Mouse (Mus musculus) forebrain, embryonic 15.5 days (tissue): Measurements from ENCODE around the gene Sema3d. TPM values are rescaled to one million over a fixed set of nuclear protein-coding genes. Genes with fewer than 3 reads are reported as not detected.

Experiments
- ATAC-seq: fragments of 200-750 bp; cut with Nextera tagmentation; replicated peaks from 2 replicates; pipeline ENCODE4 v1.8.0; 2017; ENCODE audit warnings: mild to moderate bottlenecking, moderate TSS enrichment, moderate library complexity
- H3K27ac ChIP-seq: fragments of 300-500 bp; sonication (generic); replicated peaks from 2 replicates; pipeline ENCODE4 v1.5.1; 2015; ENCODE audit warnings: mild to moderate bottlenecking, inconsistent platforms
- H3K27me3 ChIP-seq: fragments of 300-500 bp; sonication (generic); 2 replicates; pipeline ENCODE4 v1.6.1; 2015; ENCODE audit warnings: inconsistent platforms
- H3K36me3 ChIP-seq: fragments of 300-500 bp; sonication (generic); 2 replicates; pipeline ENCODE4 v1.6.1; 2015; ENCODE audit warnings: mild to moderate bottlenecking, inconsistent platforms
- H3K4me1 ChIP-seq: fragments of 300-500 bp; sonication (generic); 2 replicates; pipeline ENCODE4 v1.6.1; 2015; ENCODE audit warnings: inconsistent platforms
- H3K4me2 ChIP-seq: fragments of 300-500 bp; sonication (generic); replicated peaks from 2 replicates; pipeline ENCODE4 v1.6.1; 2015; ENCODE audit warnings: mild to moderate bottlenecking, inconsistent platforms
- H3K4me3 ChIP-seq: fragments of 300-500 bp; sonication (generic); 2 replicates; pipeline ENCODE4 v1.5.1; 2015; ENCODE audit warnings: mild to moderate bottlenecking, inconsistent platforms
- H3K9ac ChIP-seq: fragments of 300-500 bp; sonication (generic); replicated peaks from 2 replicates; pipeline ENCODE4 v1.6.1; 2015; ENCODE audit warnings: mild to moderate bottlenecking, inconsistent platforms
- H3K9me3 ChIP-seq: fragments of 300-500 bp; sonication (generic); 2 replicates; pipeline ENCODE4 v1.6.1; 2016; ENCODE audit warnings: inconsistent platforms
- WGBS: fragments of 180-500 bp; shearing (Covaris S2); methylation state at CpG from one replicate; pipeline ENCODE4 v1.1.7; 2015; ENCODE audit warnings: mixed read lengths; 5-methylcytosine and 5-hydroxymethylcytosine counted together
- polyA plus RNA-seq: library from polyadenylated mRNA; unstranded; fragments of >200 nt; fragmentation: Nextera tagmentation; extraction: Ambion mirVana; gene quantifications from 2 replicates; pipeline ENCODE4 v1.2.1, GENCODE M21; 2015

Gene Sema3d
- polyA plus RNA-seq, 1 experiment from 2014 or later = 1.3 TPM

DNA sequence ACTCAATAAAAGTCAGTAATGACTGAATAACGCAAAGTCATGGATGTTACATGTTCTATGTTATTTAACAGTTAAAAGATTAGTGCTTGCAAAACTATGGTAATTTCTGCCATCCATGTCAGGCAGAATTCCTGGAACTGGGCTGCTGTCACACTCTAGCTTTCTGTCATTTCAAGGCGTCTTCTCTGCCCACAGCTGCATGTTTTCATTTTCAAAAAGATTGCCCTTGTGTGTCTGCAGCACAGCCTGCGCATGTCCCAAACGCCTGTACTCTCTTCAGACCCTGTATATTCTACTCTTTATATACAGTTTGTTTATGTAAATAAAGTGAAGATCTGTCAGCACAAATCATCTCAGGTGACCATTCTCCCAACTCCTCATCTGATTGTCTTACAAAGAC is 132.1 kb downstream of the Sema3d start:
- no peak for ATAC-seq
- Histone ChIP-seq H3K4me2 (no peak overlapping the region), H3K4me1 (no peaks in the 10 kb centered on the region), H3K27ac (no peak overlapping the region), H3K27me3 (no peaks in the 10 kb centered on the region), H3K9me3 (no peaks in the 10 kb centered on the region), H3K4me3 (no peak overlapping the region), H3K9ac (no peak overlapping the region), H3K36me3 (no peaks in the 10 kb centered on the region)
- whole genome bisulfite sequencing = 89% methylated on average over 4 of the region's 4 CpGs

GRCm38 (mm10) chr5:12525235-12525767 is 142.1 kb downstream of the Sema3d start:
- H3K9me3 ChIP-seq = no peaks in the 10 kb centered on the region
- WGBS = 1% methylated on average over 4 of the region's 4 CpGs
- ATAC-seq = no peak

GRCm38 (mm10) chr5:12528596-12528995 is 145.4 kb downstream of the Sema3d start:
- no peaks in the 10 kb centered on the region for H3K36me3 ChIP-seq
- H3K4me1 ChIP-seq = 0 out of 2 replicates have a peak, but pooled peaks cover 5% of the 10 kb centered on the region
- H3K27me3 ChIP-seq = no peaks in the 10 kb centered on the region
- WGBS = 93% methylated on average over 2 of the region's 2 CpGs
- H3K9ac ChIP-seq = no peak overlapping the region
- no peak overlapping the region for H3K4me2 ChIP-seq
- no peak for ATAC-seq
- H3K4me3 ChIP-seq = no peak overlapping the region
- no peak overlapping the region for H3K27ac ChIP-seq
- no peaks in the 10 kb centered on the region for H3K9me3 ChIP-seq

More at GRCm38 (mm10) chr5:12525235-12525767, 142.1 kb downstream of the Sema3d start:
- Histone ChIP-seq H3K27me3 (no peaks in the 10 kb centered on the region), H3K9ac (no peak overlapping the region), H3K4me3 (no peak overlapping the region), H3K27ac (no peak overlapping the region), H3K4me1 (0 out of 2 replicates have a peak, but pooled peaks cover 5% of the 10 kb centered on the region), H3K36me3 (no peaks in the 10 kb centered on the region), H3K4me2 (no peak overlapping the region)

DNA sequence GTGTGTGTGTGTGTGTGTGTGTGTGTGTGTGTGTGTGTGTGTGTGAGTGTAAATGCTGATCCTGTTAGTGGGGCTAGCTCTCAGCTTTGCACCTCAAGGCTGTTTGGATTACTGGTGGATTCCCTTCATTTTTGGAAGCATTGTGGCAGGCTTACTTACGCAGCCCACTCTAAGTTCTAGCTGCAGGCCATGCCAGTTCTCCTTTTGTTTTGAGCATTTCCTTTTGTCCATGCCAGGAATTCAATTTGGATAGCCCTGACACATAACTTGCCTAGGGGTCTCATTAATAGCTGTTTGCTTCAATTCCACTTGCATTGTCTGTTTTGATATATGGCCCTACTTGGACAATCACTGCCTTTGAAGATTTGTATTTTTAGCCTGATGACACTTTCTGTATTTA is 146.6 kb downstream of the Sema3d start:
- H3K4me2 ChIP-seq = no peak overlapping the region
- no peak overlapping the region for H3K4me3 ChIP-seq
- H3K27me3 ChIP-seq = no peaks in the 10 kb centered on the region
- 0 out of 2 replicates have a peak, but pooled peaks cover 5% of the 10 kb centered on the region for H3K4me1 ChIP-seq
- peak; percentile 69 for ATAC-seq
- 5% methylated on average over 1 of the region's 1 CpGs for WGBS
- H3K36me3 ChIP-seq = no peaks in the 10 kb centered on the region
- H3K27ac ChIP-seq = no peak overlapping the region
- H3K9me3 ChIP-seq = no peaks in the 10 kb centered on the region
- H3K9ac ChIP-seq = no peak overlapping the region

DNA sequence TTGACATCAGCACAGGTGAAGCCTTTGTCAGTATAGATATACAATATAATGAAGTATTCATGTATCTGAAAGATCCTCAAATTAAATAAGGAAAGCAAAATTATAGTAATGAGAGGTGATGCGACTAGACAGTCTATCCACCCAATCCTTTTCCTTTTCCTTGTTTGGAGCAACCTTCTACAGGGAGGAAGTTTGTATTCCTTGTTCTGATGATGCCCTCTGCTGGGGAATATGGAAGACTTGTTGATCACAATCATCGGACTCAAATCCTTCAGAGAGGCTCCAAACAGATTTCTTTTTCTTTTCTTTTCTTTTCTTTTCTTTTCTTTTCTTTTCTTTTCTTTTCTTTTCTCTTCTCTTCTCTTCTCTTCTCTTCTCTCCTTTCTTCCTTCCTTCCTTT is 158.1 kb downstream of the Sema3d start:
- Histone ChIP-seq H3K27me3 (no peaks in the 10 kb centered on the region), H3K4me1 (no peaks in the 10 kb centered on the region), H3K4me3 (no peak overlapping the region), H3K9ac (no peak overlapping the region), H3K4me2 (no peak overlapping the region), H3K27ac (no peak overlapping the region), H3K9me3 (no peaks in the 10 kb centered on the region), H3K36me3 (no peaks in the 10 kb centered on the region)
- 21% methylated on average over 2 of the region's 2 CpGs for WGBS
- peak; percentile 80 for ATAC-seq

- no peak overlapping the region for H3K4me2 ChIP-seq
- no peak overlapping the region for H3K9ac ChIP-seq
- H3K36me3 ChIP-seq = no peaks in the 10 kb centered on the region
- no peaks in the 10 kb centered on the region for H3K4me1 ChIP-seq
- H3K27ac ChIP-seq = no peak overlapping the region
- 78% methylated on average over 8 of the region's 8 CpGs for WGBS
- no peak overlapping the region for H3K4me3 ChIP-seq
- no peaks in the 10 kb centered on the region for H3K9me3 ChIP-seq
- ATAC-seq = 0 out of 2 replicates have a peak, but pooled peaks have one; percentile 57
- H3K27me3 ChIP-seq = no peaks in the 10 kb centered on the region
These were observed 166.0 kb downstream of the Sema3d start for GRCm38 (mm10) chr5:12549046-12549669.

DNA sequence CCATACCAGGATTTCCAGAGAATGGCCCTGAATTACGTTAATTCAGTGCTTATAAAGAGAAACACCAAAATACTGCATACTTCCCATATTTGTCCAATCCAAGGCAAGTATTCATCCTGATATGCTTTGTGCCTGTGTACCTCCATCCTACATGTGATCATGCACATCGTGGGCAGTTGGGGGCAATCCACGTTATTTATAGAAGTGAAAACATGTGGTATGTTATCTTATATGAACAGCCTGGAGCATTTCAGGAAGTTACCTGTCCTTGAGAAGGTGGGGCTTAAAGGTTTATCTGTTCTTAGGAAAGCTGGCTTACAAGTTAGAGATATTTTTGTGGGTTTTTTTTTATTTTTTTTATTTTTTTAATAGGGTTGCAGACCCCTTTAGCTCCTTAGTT is 172.2 kb downstream of the Sema3d start:
- H3K27me3 ChIP-seq = no peaks in the 10 kb centered on the region
- WGBS = 88% methylated on average over 3 of the region's 3 CpGs
- H3K27ac ChIP-seq = no peak overlapping the region
- H3K9me3 ChIP-seq = no peaks in the 10 kb centered on the region
- H3K36me3 ChIP-seq = no peaks in the 10 kb centered on the region
- H3K4me3 ChIP-seq = no peak overlapping the region
- H3K9ac ChIP-seq = no peak overlapping the region
- H3K4me2 ChIP-seq = no peak overlapping the region
- no peaks in the 10 kb centered on the region for H3K4me1 ChIP-seq
- ATAC-seq = no peak

DNA sequence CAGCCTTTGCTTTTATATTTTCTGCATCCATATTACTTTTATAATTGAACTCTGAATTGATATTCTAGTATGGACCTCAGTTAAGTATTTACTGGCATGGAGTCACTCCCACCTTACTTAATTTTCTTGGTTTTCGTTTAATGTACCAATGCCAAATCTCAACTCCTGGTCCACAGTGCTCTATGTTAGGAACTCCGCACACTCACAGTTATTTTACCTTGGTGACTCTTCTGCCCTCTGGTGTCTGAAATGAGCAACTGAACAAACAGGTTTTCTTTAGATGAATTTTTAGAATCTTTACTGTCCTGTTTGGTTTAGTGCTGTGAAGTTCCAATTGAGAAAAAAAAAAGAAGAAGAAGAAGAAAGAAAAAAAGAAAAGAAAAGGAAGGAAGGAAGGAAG is 174.7 kb downstream of the Sema3d start:
- Histone ChIP-seq H3K27ac (no peak overlapping the region), H3K27me3 (no peaks in the 10 kb centered on the region), H3K4me2 (no peak overlapping the region), H3K4me1 (no peaks in the 10 kb centered on the region), H3K9ac (no peak overlapping the region), H3K36me3 (no peaks in the 10 kb centered on the region), H3K4me3 (no peak overlapping the region), H3K9me3 (no peaks in the 10 kb centered on the region)
- ATAC-seq = 0 out of 2 replicates have a peak, but pooled peaks have one; percentile 41
- WGBS = 50% methylated on average over 2 of the region's 2 CpGs

DNA sequence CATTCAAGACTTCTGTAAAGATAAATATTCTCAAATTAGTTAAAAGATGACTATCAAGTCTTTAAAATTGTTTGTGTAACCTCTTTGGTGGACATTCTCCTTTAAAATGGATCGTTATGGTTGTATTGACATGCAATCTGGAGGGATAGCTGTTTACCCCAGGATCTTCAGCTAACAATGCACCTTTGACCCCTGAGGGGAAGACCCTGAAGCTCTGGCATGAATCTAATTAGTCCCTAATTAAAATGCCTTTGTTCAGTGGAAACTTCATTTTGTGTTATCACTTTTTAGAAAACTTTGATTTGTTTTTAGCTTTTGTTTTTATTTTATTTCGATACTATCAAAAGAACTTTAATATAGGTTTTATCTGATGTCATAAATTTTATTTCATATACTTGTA is 178.6 kb downstream of the Sema3d start:
- no peak overlapping the region for H3K4me2 ChIP-seq
- no peak overlapping the region for H3K4me3 ChIP-seq
- no peaks in the 10 kb centered on the region for H3K4me1 ChIP-seq
- no peaks in the 10 kb centered on the region for H3K36me3 ChIP-seq
- H3K9me3 ChIP-seq = no peaks in the 10 kb centered on the region
- no peak overlapping the region for H3K27ac ChIP-seq
- no peak overlapping the region for H3K9ac ChIP-seq
- H3K27me3 ChIP-seq = no peaks in the 10 kb centered on the region
- no peak for ATAC-seq
- 2% methylated on average over 2 of the region's 2 CpGs for WGBS

DNA sequence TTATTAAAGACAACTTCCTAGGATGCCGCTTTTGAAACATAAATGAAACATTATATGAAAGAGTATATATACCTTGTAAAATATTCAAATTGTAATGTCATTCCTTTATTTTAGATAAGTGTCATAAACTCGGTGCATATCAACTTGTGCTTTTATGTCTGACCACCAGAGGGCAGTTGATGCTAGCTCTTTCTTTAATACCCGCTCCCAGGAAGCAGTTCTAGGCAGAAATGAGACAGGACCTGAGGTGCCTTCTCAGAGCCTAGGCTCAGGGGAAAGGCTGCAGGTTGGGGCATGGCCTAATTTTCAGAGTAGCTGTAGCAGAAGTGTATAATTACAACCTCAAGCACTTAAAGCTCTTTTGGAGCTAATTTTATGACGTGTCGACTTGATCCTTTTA is 179.0 kb downstream of the Sema3d start:
- no peaks in the 10 kb centered on the region for H3K27me3 ChIP-seq
- H3K9me3 ChIP-seq = no peaks in the 10 kb centered on the region
- no peaks in the 10 kb centered on the region for H3K4me1 ChIP-seq
- H3K27ac ChIP-seq = no peak overlapping the region
- H3K36me3 ChIP-seq = no peaks in the 10 kb centered on the region
- H3K4me3 ChIP-seq = no peak overlapping the region
- peak; percentile 61; the same call in 1 of the 2 replicates for ATAC-seq
- no peak overlapping the region for H3K9ac ChIP-seq
- H3K4me2 ChIP-seq = no peak overlapping the region
- 36% methylated on average over 5 of the region's 5 CpGs for WGBS

DNA sequence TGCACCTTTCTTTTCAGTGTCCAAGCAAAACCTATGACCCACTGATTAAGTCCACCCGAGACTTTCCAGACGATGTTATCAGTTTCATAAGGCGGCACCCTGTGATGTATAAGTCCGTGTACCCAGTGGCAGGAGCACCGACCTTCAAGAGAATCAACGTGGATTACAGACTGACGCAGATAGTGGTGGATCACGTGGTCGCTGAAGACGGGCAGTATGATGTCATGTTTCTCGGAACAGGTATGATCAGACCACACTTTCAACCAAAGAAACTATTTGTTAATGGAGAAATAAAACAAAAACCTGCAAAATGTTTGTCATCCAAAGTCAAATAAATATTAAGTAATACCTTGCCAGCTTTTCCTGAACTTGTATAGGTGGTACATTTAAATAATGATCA is 179.9 kb downstream of the Sema3d start:
- no peak overlapping the region for H3K27ac ChIP-seq
- no peaks in the 10 kb centered on the region for H3K27me3 ChIP-seq
- H3K9me3 ChIP-seq = no peaks in the 10 kb centered on the region
- no peaks in the 10 kb centered on the region for H3K4me1 ChIP-seq
- no peak overlapping the region for H3K9ac ChIP-seq
- H3K36me3 ChIP-seq = no peaks in the 10 kb centered on the region
- WGBS = 89% methylated on average over 11 of the region's 11 CpGs
- no peak overlapping the region for H3K4me3 ChIP-seq
- H3K4me2 ChIP-seq = no peak overlapping the region
- ATAC-seq = no peak

DNA sequence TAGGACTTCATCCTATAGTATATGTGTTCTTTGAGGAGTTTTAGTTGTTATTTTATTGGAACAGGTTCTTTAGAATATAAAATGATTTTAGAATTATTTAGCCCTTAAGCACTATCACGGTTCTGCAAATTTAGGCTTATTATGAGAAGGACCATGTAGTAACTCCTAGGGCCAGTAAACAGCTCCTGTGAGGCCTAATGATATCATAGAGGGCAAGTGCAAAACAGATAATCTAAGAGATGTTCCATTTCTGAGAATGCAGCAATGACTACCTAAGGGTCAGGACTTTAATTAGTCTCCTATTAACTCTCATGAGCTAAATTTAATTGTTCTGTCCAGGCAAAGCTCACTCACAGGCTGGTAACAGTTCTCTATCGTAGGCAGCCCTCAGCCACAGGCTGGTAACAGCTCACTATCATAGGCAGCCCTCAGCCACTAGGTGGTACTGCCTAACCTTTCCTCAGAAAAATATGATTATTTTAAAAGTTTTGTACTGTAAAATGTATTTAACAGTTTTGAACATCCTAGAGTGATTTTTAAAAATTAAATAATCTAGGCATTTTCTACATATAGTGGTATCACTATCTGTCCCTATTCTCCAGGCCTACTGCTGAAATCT is 181.5 kb downstream of the Sema3d start:
- ATAC-seq = peak; percentile 87
- Histone ChIP-seq H3K4me3 (no peak overlapping the region), H3K27ac (no peak overlapping the region), H3K9ac (no peak overlapping the region), H3K4me1 (no peaks in the 10 kb centered on the region), H3K27me3 (no peaks in the 10 kb centered on the region), H3K36me3 (no peaks in the 10 kb centered on the region), H3K9me3 (no peaks in the 10 kb centered on the region), H3K4me2 (no peak overlapping the region)
- WGBS = 48% methylated on average over 2 of the region's 2 CpGs
